Mouse (Mus musculus) frontal cortex, postnatal 36 days (tissue): Measurements from ENCODE around the gene BC024978.

ENCODE experiments used
- DNase-seq, 2 experiments: peaks; one replicate each; pipeline ENCODE4 v3.0.0; 2022; ENCODE audit warnings: low spot score in 2 of 2

BC024978 gene

GRCm38 (mm10) chr7:27258205-27258899, 62.8 kb downstream of the BC024978 start, which contains the start of gene Numbl:
TSS of gene Numbl (plus strand) at chr7:27258433.
- DNase-seq: peak; percentile 89 to 90

- no peak for DNase-seq
These were observed 63.7 kb downstream of the BC024978 start for GRCm38 (mm10) chr7:27259271-27259721.

- peak in 1 of 2 experiments; percentile 45 for DNase-seq
These were observed 64.2 kb downstream of the BC024978 start for GRCm38 (mm10) chr7:27259771-27260170.
